Mouse (Mus musculus): ENCODE data around the gene Dph6.

- TF ChIP-seq GATA1 (IDR thresholded peaks at IDR 0.05; ENCODE audit: low read length) = no peak
- no peak for TF ChIP-seq TAL1 (IDR thresholded peaks at IDR 0.05; ENCODE audit: low read length)
Observed at GRCm38 (mm10) chr2:114624683-114625082, 30.1 kb downstream of the Dph6 start.
